Mouse (Mus musculus): ENCODE data around the gene Nfix. TPM values are rescaled to one million over a fixed set of nuclear protein-coding genes. Genes with fewer than 3 reads are reported as not detected.

Nfix gene
- polyA plus RNA-seq, 2 experiments, result 1.4 to 2.5 TPM

GRCm38 (mm10) chr8:84745032-84745925, 54.9 kb downstream of the Nfix start:
- Histone ChIP-seq H3K27ac (no peak overlapping the region), H3K4me1 (replicated peaks; ENCODE audit: control insufficient read depth in 2 of 2, insufficient read depth in 2 of 2, low read length in 1 of 2) (peaks cover 0 to 17% of the 10 kb centered on the region in 2 experiments; a peak in 3 of 4 replicates), H3K4me2 (ENCODE audit: low read depth) (no peak overlapping the region)

DNA sequence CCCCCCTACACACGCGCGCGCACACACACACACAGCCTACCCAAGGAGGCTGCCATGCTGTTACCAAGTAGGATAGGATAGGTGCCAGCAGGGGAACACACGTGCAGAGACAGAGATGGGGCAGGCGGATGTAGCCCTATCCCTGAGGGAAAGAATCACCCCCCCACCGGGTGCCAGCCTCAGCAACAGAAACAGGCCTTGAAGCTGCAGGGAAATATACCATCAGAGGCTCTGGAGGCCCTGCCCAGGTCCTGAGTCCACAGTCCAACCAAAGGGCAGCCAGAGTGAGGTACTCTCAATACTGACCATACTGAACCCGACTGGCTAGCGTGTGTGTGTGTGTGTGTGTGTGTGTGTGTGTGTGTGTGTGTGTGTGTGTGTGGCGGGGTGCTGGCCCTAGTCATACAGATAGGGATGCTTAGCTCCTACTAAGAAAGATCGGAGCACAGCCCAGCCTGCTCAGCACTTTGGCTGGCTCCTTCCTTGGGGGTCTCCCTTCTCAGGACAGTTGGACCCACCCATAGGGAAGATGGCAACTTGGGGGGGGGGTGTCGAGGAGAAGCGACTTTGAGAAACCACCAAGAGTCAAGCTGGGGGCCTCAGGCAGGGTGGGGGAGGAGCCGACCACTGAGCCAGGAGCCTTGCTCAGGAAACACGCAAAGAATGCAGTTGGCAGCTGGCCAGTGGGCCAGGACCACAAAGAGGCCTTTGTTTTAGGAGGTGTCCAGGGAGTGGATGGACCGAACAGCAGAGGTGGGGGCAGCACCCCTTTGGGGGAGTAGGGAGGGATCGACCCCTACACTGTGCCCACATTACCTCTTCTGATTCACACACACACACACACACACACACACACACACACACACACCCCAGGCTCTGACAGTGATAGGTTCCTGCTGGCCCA, 56.4 kb downstream of the Nfix start:
- Histone ChIP-seq H3K9ac (replicated peaks) (no peak overlapping the region), H3K27me3 (ENCODE audit: control insufficient read depth, insufficient read depth, low read length) (peaks cover 3% of the 10 kb centered on the region; the same call in 1 of the 2 replicates), H3K27ac (no peak overlapping the region), H3K9me3 (ENCODE audit: control insufficient read depth, low read length) (no peaks in the 10 kb centered on the region), H3K36me3 (replicated peaks; ENCODE audit: control insufficient read depth, insufficient read depth, low read depth) (no peaks in the 10 kb centered on the region), H3K4me3 (ENCODE audit: insufficient read depth in 1 of 2, low read depth in 2 of 2, low read length in 2 of 2) (no peak overlapping the region), H3K4me2 (ENCODE audit: low read depth) (no peak overlapping the region), H3K4me1 (replicated peaks; ENCODE audit: control insufficient read depth in 2 of 2, insufficient read depth in 2 of 2, low read length in 1 of 2) (peaks cover 0 to 17% of the 10 kb centered on the region in 2 experiments; a peak in 3 of 4 replicates)
- TF ChIP-seq EP300 (IDR thresholded peaks at IDR 0.05; ENCODE audit: low read depth) (no peak), CTCF (IDR thresholded peaks at IDR 0.05; ENCODE audit: low read depth) (no peak)
- DNase-seq (ENCODE audit: low read depth in 3 of 3, low spot score in 3 of 3) (no peak), ATAC-seq (ENCODE audit: insufficient read depth) (peak; percentile 29; the same call in 1 of the 2 replicates)
- 34% methylated on average over 17 of the region's 17 CpGs for WGBS (ENCODE audit: insufficient replicate concordance)

More at GRCm38 (mm10) chr8:84745032-84745925, 54.9 kb downstream of the Nfix start:
- 25% methylated on average over 17 of the region's 17 CpGs for WGBS (ENCODE audit: insufficient replicate concordance)
- Histone ChIP-seq H3K36me3 (replicated peaks; ENCODE audit: control insufficient read depth, insufficient read depth, low read depth) (no peaks in the 10 kb centered on the region), H3K9me3 (ENCODE audit: control insufficient read depth, low read length) (no peaks in the 10 kb centered on the region), H3K9ac (replicated peaks) (no peak overlapping the region), H3K27me3 (ENCODE audit: control insufficient read depth, insufficient read depth, low read length) (peaks cover 3% of the 10 kb centered on the region; the same call in 1 of the 2 replicates), H3K4me3 (ENCODE audit: insufficient read depth in 1 of 2, low read depth in 2 of 2, low read length in 2 of 2) (no peak overlapping the region)
- ATAC-seq (ENCODE audit: insufficient read depth) (0 out of 2 replicates have a peak, but pooled peaks have one; percentile 19), DNase-seq (ENCODE audit: low read depth in 3 of 3, low spot score in 3 of 3) (no peak)
- TF ChIP-seq CTCF (IDR thresholded peaks at IDR 0.05; ENCODE audit: low read depth) (peak; percentile 21), EP300 (IDR thresholded peaks at IDR 0.05; ENCODE audit: low read depth) (no peak)

DNA sequence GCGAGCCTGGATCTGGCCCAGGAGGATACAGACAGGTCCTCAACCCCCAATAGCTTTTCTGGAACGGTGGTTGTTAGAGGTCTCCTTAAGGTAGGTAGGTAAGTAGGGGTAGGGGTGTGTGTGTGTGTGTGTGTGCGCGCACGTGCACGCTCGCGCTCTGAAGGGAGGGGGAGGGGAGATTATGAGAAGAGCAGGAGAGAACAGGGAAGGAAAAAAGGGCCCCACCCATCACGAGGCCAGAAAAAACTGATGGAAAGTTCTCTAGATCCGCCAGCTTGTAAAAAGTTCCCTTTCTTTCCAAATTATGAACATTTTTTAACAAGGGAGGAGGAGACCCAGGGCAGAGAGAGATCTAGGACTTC, 57.1 kb downstream of the Nfix start:
- ATAC-seq (ENCODE audit: insufficient read depth), result no peak
- Histone ChIP-seq H3K27me3 (ENCODE audit: control insufficient read depth, insufficient read depth, low read length) (peaks cover 3% of the 10 kb centered on the region; the same call in 1 of the 2 replicates), H3K36me3 (replicated peaks; ENCODE audit: control insufficient read depth, insufficient read depth, low read depth) (no peaks in the 10 kb centered on the region), H3K27ac (no peak overlapping the region), H3K9me3 (ENCODE audit: control insufficient read depth, low read length) (no peaks in the 10 kb centered on the region), H3K4me2 (ENCODE audit: low read depth) (no peak overlapping the region), H3K4me3 (ENCODE audit: insufficient read depth in 1 of 2, low read depth in 2 of 2, low read length in 2 of 2) (no peak overlapping the region), H3K4me1 (replicated peaks; ENCODE audit: control insufficient read depth in 2 of 2, insufficient read depth in 2 of 2, low read length in 1 of 2) (peaks cover 0 to 18% of the 10 kb centered on the region in 2 experiments; a peak in 3 of 4 replicates), H3K9ac (replicated peaks) (no peak overlapping the region)
- WGBS (ENCODE audit: insufficient replicate concordance), result 44% methylated on average over 10 of the region's 10 CpGs
- TF ChIP-seq EP300 (IDR thresholded peaks at IDR 0.05; ENCODE audit: low read depth) (no peak), CTCF (IDR thresholded peaks at IDR 0.05; ENCODE audit: low read depth) (no peak)
- no peak for DNase-seq (ENCODE audit: low read depth in 3 of 3, low spot score in 3 of 3)

DNA sequence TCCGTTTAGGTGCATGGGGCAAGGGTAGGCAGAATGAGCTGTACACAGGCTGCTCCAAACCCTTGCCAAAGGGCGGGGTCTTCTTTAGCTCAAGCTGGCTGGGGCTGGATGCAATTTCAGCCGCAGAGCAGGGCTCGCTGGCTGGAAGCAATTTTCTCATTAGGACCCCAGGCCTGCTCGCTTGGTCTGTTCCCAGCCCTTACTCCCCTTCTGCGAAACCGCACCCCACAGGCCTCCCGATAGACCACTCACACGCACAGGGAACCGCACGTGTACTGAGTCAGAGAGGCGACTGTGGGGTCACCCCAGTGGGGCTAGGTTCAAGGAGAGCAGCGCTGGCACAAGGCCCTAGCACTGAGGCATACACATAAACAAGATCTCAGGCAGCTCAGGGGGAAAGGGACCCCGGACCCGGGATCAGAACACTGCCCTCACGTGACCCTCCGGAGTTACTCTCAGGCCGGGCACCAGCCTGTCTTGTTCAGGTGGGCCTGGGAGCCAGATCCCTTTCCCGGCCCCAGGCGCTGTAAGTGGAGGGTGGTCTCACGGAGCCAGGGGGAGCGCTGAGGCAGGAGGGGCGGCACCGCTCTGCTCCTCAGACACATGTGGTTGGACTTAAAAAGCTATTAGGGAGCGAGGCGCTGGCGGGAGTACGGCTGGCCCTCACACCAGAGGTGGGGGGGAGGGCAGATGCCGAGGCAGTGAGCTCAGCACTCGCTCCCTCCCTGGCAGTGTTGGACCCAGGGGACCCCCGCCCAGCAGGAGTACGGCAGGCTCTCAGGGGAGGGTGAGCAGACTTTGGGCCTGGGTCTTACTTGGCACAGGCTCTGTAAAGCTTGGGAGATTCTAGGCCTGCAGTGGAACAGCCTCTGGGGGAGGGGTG, 57.7 kb downstream of the Nfix start:
- Histone ChIP-seq H3K27me3 (ENCODE audit: control insufficient read depth, insufficient read depth, low read length) (peaks cover 3% of the 10 kb centered on the region; the same call in 1 of the 2 replicates), H3K9ac (replicated peaks) (no peak overlapping the region), H3K9me3 (ENCODE audit: control insufficient read depth, low read length) (no peaks in the 10 kb centered on the region), H3K36me3 (replicated peaks; ENCODE audit: control insufficient read depth, insufficient read depth, low read depth) (no peaks in the 10 kb centered on the region), H3K4me3 (ENCODE audit: insufficient read depth in 1 of 2, low read depth in 2 of 2, low read length in 2 of 2) (no peak overlapping the region), H3K4me2 (ENCODE audit: low read depth) (no peak overlapping the region), H3K4me1 (replicated peaks; ENCODE audit: control insufficient read depth in 2 of 2, insufficient read depth in 2 of 2, low read length in 1 of 2) (peaks cover 0 to 22% of the 10 kb centered on the region in 2 experiments), H3K27ac (no peak overlapping the region)
- DNase-seq (ENCODE audit: low read depth in 3 of 3, low spot score in 3 of 3) (no peak), ATAC-seq (ENCODE audit: insufficient read depth) (no peak)
- TF ChIP-seq CTCF (IDR thresholded peaks at IDR 0.05; ENCODE audit: low read depth) (no peak), EP300 (IDR thresholded peaks at IDR 0.05; ENCODE audit: low read depth) (no peak)
- 63% methylated on average over 32 of the region's 32 CpGs for WGBS (ENCODE audit: insufficient replicate concordance)

Measured in liver, embryonic 14.5 days (tissue).